Mouse (Mus musculus): Measurements from ENCODE around the gene D430041D05Rik. TPM values are rescaled to one million over a fixed set of nuclear protein-coding genes. Genes with fewer than 3 reads are reported as not detected.
A peak's percentile ranks its signal among the peaks of the same experiment; 100 is the strongest.

D430041D05Rik gene
- polyA plus RNA-seq, 1 experiment: 0.60 TPM

DNA sequence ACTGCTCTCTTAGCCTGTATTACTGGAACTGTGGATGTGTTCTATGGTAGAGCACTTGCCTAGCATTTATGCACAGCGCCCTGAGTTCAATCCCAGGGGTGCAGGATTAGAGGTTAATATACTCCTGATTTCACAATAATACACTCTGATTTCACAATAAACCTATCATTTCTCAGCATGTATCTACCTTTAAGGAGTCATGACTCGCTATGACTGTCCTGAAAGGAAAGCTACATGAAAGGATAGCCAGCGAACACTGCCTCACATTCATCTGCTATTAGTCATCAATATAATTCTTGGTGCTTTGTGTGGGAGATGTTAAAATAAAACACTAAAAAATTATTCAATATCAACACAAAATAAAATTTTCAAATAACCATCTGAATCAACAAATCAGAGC, 25.4 kb upstream of the D430041D05Rik start:
- no peak overlapping the region for H3ac ChIP-seq (ENCODE audit: control insufficient read depth, insufficient read length)
- peak; percentile 68 for TF ChIP-seq CEBPB (IDR thresholded peaks at IDR 0.05; ENCODE audit: insufficient read depth, poor library complexity, severe bottlenecking)
- TF ChIP-seq MAX (IDR thresholded peaks at IDR 0.05; ENCODE audit: low read depth): no peak
- no peak for TF ChIP-seq REST (IDR thresholded peaks at IDR 0.05; ENCODE audit: insufficient read depth, insufficient read length)
- H3K4me3 ChIP-seq: no peak overlapping the region
- H3K36me3 ChIP-seq (ENCODE audit: control insufficient read depth, insufficient read depth): peaks cover 47% of the 10 kb centered on the region
- no peaks in the 10 kb centered on the region for H3K27me3 ChIP-seq (ENCODE audit: control insufficient read depth, insufficient read depth, insufficient read length)
- H3K4me2 ChIP-seq (ENCODE audit: low read depth): no peak overlapping the region
- no peaks in the 10 kb centered on the region for H3K79me2 ChIP-seq (ENCODE audit: control insufficient read depth, insufficient read depth)

DNA sequence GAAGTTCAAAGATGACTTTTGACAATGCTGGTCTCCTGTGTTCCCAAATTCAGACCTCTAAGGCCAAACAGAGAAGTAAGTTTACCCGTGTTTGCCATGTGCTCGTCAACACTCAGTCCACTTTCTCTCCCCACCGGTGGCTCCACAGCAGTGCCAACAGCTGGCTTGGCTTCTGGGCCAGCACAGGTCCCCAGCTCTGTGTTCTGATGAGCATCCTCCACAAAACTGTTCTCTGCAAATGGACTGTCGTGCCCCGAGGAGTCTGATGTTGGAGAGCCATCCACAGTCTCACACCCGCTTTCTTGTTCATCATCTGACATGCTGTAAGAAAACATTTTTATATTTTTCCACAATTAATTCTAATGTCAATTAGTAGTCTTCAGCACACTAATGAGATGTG, 20.3 kb upstream of the D430041D05Rik start:
- Histone ChIP-seq H3ac (ENCODE audit: control insufficient read depth, insufficient read length) (no peak overlapping the region), H3K79me2 (ENCODE audit: control insufficient read depth, insufficient read depth) (no peaks in the 10 kb centered on the region), H3K4me3 (no peak overlapping the region), H3K36me3 (ENCODE audit: control insufficient read depth, insufficient read depth) (peaks cover 46% of the 10 kb centered on the region), H3K4me2 (ENCODE audit: low read depth) (no peak overlapping the region), H3K27me3 (ENCODE audit: control insufficient read depth, insufficient read depth, insufficient read length) (no peaks in the 10 kb centered on the region)
- TF ChIP-seq MYOG (IDR thresholded peaks at IDR 0.05; ENCODE audit: control insufficient read depth in 1 of 3, insufficient read depth in 1 of 3, insufficient read length in 2 of 3, low read depth in 2 of 3) (no peak), USF1 (IDR thresholded peaks at IDR 0.05; ENCODE audit: low read depth) (no peak), TCF3 (IDR thresholded peaks at IDR 0.05; ENCODE audit: insufficient read length, low read depth) (no peak), TCF12 (IDR thresholded peaks at IDR 0.05; ENCODE audit: insufficient read depth, poor library complexity, severe bottlenecking) (no peak), E2F4 (IDR thresholded peaks at IDR 0.05; ENCODE audit: insufficient read depth) (no peak), MAX (IDR thresholded peaks at IDR 0.05; ENCODE audit: low read depth) (no peak), REST (IDR thresholded peaks at IDR 0.05; ENCODE audit: insufficient read depth, insufficient read length) (no peak), MYOD1 (IDR thresholded peaks at IDR 0.05; ENCODE audit: control insufficient read depth in 1 of 3, insufficient read length in 2 of 3, low read depth in 2 of 3) (no peak), POLR2A (IDR thresholded peaks at IDR 0.05; ENCODE audit: insufficient read length, low read depth) (no peak), CEBPB (IDR thresholded peaks at IDR 0.05; ENCODE audit: insufficient read depth, poor library complexity, severe bottlenecking) (no peak), SRF (IDR thresholded peaks at IDR 0.05; ENCODE audit: control insufficient read depth, insufficient read length, low read depth) (no peak), POLR2AphosphoS2 (IDR thresholded peaks at IDR 0.05; ENCODE audit: insufficient read length, low read depth) (no peak)

DNA sequence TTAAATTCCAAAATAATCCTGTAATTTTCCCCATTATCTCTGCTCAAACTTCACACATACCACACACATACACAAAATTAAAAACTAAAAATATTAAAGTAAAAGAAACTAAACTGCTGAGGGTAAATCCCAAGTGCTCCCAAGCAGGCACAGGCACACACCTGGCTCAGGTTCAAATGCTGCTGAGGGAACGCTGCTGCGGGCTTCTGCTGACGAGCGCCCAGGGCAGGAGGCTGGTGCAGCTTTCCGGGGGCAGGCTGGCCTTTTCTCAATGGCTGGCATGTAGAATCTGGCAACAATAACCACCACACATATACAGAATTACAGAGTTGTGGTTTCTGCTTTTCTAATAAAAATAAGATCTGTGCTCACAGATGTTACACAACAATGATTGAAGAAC, 19.8 kb upstream of the D430041D05Rik start:
- Histone ChIP-seq H3K79me2 (ENCODE audit: control insufficient read depth, insufficient read depth) (no peaks in the 10 kb centered on the region), H3K27me3 (ENCODE audit: control insufficient read depth, insufficient read depth, insufficient read length) (no peaks in the 10 kb centered on the region), H3K36me3 (ENCODE audit: control insufficient read depth, insufficient read depth) (peaks cover 48% of the 10 kb centered on the region), H3ac (ENCODE audit: control insufficient read depth, insufficient read length) (no peak overlapping the region), H3K4me2 (ENCODE audit: low read depth) (no peak overlapping the region), H3K4me3 (no peak overlapping the region)
- TF ChIP-seq REST (IDR thresholded peaks at IDR 0.05; ENCODE audit: insufficient read depth, insufficient read length): no peak
- TF ChIP-seq POLR2AphosphoS2 (IDR thresholded peaks at IDR 0.05; ENCODE audit: insufficient read length, low read depth): no peak
- TF ChIP-seq E2F4 (IDR thresholded peaks at IDR 0.05; ENCODE audit: insufficient read depth): no peak
- TF ChIP-seq POLR2A (IDR thresholded peaks at IDR 0.05; ENCODE audit: insufficient read length, low read depth): no peak
- no peak for TF ChIP-seq USF1 (IDR thresholded peaks at IDR 0.05; ENCODE audit: low read depth)
- no peak for TF ChIP-seq CEBPB (IDR thresholded peaks at IDR 0.05; ENCODE audit: insufficient read depth, poor library complexity, severe bottlenecking)
- no peak for TF ChIP-seq MAX (IDR thresholded peaks at IDR 0.05; ENCODE audit: low read depth)
- no peak for TF ChIP-seq TCF3 (IDR thresholded peaks at IDR 0.05; ENCODE audit: insufficient read length, low read depth)
- TF ChIP-seq TCF12 (IDR thresholded peaks at IDR 0.05; ENCODE audit: insufficient read depth, poor library complexity, severe bottlenecking): no peak
- TF ChIP-seq SRF (IDR thresholded peaks at IDR 0.05; ENCODE audit: control insufficient read depth, insufficient read length, low read depth): no peak
- no peak for TF ChIP-seq MYOD1 (IDR thresholded peaks at IDR 0.05; ENCODE audit: control insufficient read depth in 1 of 3, insufficient read length in 2 of 3, low read depth in 2 of 3)
- TF ChIP-seq MYOG (IDR thresholded peaks at IDR 0.05; ENCODE audit: control insufficient read depth in 1 of 3, insufficient read depth in 1 of 3, insufficient read length in 2 of 3, low read depth in 2 of 3): no peak

DNA sequence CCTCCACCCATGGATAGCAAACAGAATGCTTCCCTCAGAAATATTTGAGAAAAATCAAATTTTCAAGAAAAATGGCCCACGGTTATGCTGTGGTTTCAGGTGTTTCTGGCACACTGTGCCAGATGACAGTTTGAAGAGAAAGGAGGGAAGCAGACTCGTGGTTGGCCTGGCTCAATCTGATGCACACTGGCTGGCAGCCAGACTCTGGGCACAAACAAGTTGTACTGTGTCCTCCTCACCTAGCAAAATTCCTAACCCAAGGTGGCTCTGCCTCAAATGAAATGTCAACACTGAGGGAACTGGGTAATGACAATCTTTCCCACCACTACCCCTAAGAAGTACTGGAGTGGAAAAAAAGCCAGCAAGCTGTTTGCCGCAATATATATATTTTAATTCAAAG, 15.3 kb upstream of the D430041D05Rik start:
- H3K36me3 ChIP-seq (ENCODE audit: control insufficient read depth, insufficient read depth): peaks cover 29% of the 10 kb centered on the region
- TF ChIP-seq MYOD1 (IDR thresholded peaks at IDR 0.05; ENCODE audit: control insufficient read depth in 1 of 3, insufficient read length in 2 of 3, low read depth in 2 of 3) (no peak), REST (IDR thresholded peaks at IDR 0.05; ENCODE audit: insufficient read depth, insufficient read length) (no peak), POLR2A (IDR thresholded peaks at IDR 0.05; ENCODE audit: insufficient read length, low read depth) (no peak), MYOG (IDR thresholded peaks at IDR 0.05; ENCODE audit: control insufficient read depth in 1 of 3, insufficient read depth in 1 of 3, insufficient read length in 2 of 3, low read depth in 2 of 3) (no peak), MAX (IDR thresholded peaks at IDR 0.05; ENCODE audit: low read depth) (no peak), TCF3 (IDR thresholded peaks at IDR 0.05; ENCODE audit: insufficient read length, low read depth) (no peak), CEBPB (IDR thresholded peaks at IDR 0.05; ENCODE audit: insufficient read depth, poor library complexity, severe bottlenecking) (no peak), USF1 (IDR thresholded peaks at IDR 0.05; ENCODE audit: low read depth) (no peak)

DNA sequence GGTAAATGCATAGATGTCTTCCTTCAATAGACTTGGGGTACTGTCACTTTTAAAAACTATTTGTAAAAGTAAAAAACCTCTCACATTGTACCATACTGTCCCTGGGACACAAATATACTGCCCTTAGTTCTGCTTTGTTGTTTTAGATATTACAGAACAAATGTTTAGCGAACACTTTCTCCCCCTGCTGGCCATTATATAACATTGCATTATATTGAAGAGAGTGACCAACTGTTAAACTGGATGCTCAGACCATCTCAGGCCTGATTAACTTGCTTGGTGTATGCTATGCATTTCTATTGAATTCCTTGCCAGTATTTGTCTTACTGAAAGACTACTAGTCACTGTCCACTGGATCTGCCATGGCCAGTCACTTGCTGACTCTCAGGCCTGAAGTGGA, 11.4 kb upstream of the D430041D05Rik start:
- Histone ChIP-seq H3K4me3 (no peak overlapping the region), H3ac (ENCODE audit: control insufficient read depth, insufficient read length) (no peak overlapping the region), H3K79me2 (ENCODE audit: control insufficient read depth, insufficient read depth) (no peaks in the 10 kb centered on the region), H3K4me2 (ENCODE audit: low read depth) (no peak overlapping the region), H3K36me3 (ENCODE audit: control insufficient read depth, insufficient read depth) (peaks cover 6% of the 10 kb centered on the region), H3K27me3 (ENCODE audit: control insufficient read depth, insufficient read depth, insufficient read length) (no peaks in the 10 kb centered on the region)
- TF ChIP-seq MYOD1 (IDR thresholded peaks at IDR 0.05; ENCODE audit: control insufficient read depth in 1 of 3, insufficient read length in 2 of 3, low read depth in 2 of 3) (no peak), POLR2A (IDR thresholded peaks at IDR 0.05; ENCODE audit: insufficient read length, low read depth) (no peak), MYOG (IDR thresholded peaks at IDR 0.05; ENCODE audit: control insufficient read depth in 1 of 3, insufficient read depth in 1 of 3, insufficient read length in 2 of 3, low read depth in 2 of 3) (no peak), E2F4 (IDR thresholded peaks at IDR 0.05; ENCODE audit: insufficient read depth) (no peak), MAX (IDR thresholded peaks at IDR 0.05; ENCODE audit: low read depth) (no peak), SRF (IDR thresholded peaks at IDR 0.05; ENCODE audit: control insufficient read depth, insufficient read length, low read depth) (no peak)

More for the DNA sequence above, 15.3 kb upstream of the D430041D05Rik start:
- Histone ChIP-seq H3K4me3 (no peak overlapping the region), H3K79me2 (ENCODE audit: control insufficient read depth, insufficient read depth) (no peaks in the 10 kb centered on the region), H3ac (ENCODE audit: control insufficient read depth, insufficient read length) (no peak overlapping the region), H3K27me3 (ENCODE audit: control insufficient read depth, insufficient read depth, insufficient read length) (no peaks in the 10 kb centered on the region), H3K4me2 (ENCODE audit: low read depth) (no peak overlapping the region)

Measured in myocyte (in vitro differentiated cells).